Comparison of ENCODE assay signal across 39 mouse cellular contexts in genomic region chr4:33010078-33010477, GRCm38 (mm10). TPM values are rescaled to one million over a fixed set of nuclear protein-coding genes. Genes with fewer than 3 reads are reported as not detected.
"Had no signal": no experiment of that assay in that cellular context is flagged by ENCODE, and none has a peak within 500 bp of the region (broad histone marks: within the 10 kb centered on the region; RNA-seq: fewer than 3 reads in every experiment).

No protein-coding gene starts in this region.

- H3K4me2 ChIP-seq: heart, embryonic 11.5 days; heart, embryonic 13.5 days; heart, embryonic 15.5 days; hindbrain, embryonic 12.5 days; hindbrain, embryonic 13.5 days; hindbrain, embryonic 14.5 days; hindbrain, embryonic 15.5 days; intestine, embryonic 15.5 days; kidney, embryonic 15.5 days had no signal

- H3K9ac ChIP-seq: heart, embryonic 13.5 days; heart, embryonic 15.5 days; hindbrain, embryonic 12.5 days; hindbrain, embryonic 13.5 days; hindbrain, embryonic 14.5 days; hindbrain, embryonic 15.5 days; intestine, embryonic 15.5 days; kidney, embryonic 15.5 days had no signal

- H3K4me3 ChIP-seq: heart, embryonic 13.5 days; heart, embryonic 15.5 days; hindbrain, embryonic 10.5 days; hindbrain, embryonic 12.5 days; hindbrain, embryonic 13.5 days; hindbrain, embryonic 15.5 days; intestine, embryonic 15.5 days; kidney, embryonic 15.5 days; layer of hippocampus, adult 2 months; left cerebral cortex, adult 2 months had no signal

- H3K9me3 ChIP-seq: heart, embryonic 13.5 days; heart, embryonic 15.5 days; hindbrain, embryonic 10.5 days; hindbrain, embryonic 12.5 days; hindbrain, embryonic 13.5 days; hindbrain, embryonic 15.5 days; intestine, embryonic 15.5 days; kidney, embryonic 15.5 days had no signal

- H3K4me1 ChIP-seq: heart, embryonic 13.5 days; hindbrain, embryonic 10.5 days; hindbrain, embryonic 12.5 days; hindbrain, embryonic 13.5 days; hindbrain, embryonic 15.5 days; intestine, embryonic 15.5 days; kidney, embryonic 15.5 days had no signal

- H3K27ac ChIP-seq: heart, embryonic 13.5 days; heart, embryonic 15.5 days; hindbrain, embryonic 10.5 days; hindbrain, embryonic 12.5 days; hindbrain, embryonic 13.5 days; hindbrain, embryonic 14.5 days; hindbrain, embryonic 15.5 days; hindbrain, postnatal 0 days; intestine, embryonic 15.5 days; kidney, embryonic 15.5 days; kidney, postnatal 0 days; layer of hippocampus, adult 2 months; left cerebral cortex, adult 2 months had no signal

- H3K27me3 ChIP-seq: heart, embryonic 13.5 days; heart, embryonic 15.5 days; hindbrain, embryonic 12.5 days; hindbrain, embryonic 13.5 days; hindbrain, embryonic 15.5 days; intestine, embryonic 15.5 days; kidney, embryonic 15.5 days had no signal

- H3K36me3 ChIP-seq: intestine, embryonic 15.5 days had no signal

- DNase-seq: heart, postnatal 10 days; heart, postnatal 14 days; heart, postnatal 36 days; heart, postnatal 4 days; kidney, adult 11 months; kidney, adult 18-20 months; kidney, adult 2 months; kidney, adult 8-10 months; kidney, adult 9 months; kidney, postnatal 10 days; kidney, postnatal 14 days; kidney, postnatal 25 days; kidney, postnatal 36 days; kidney, postnatal 4 days; layer of hippocampus, adult 9-11 months; layer of hippocampus, postnatal 36 days had no signal

- ATAC-seq: hindbrain, embryonic 16.5 days; hindbrain, postnatal 0 days; inflammation-experienced regulatory T-cells, adult 6 months; intestine, embryonic 15.5 days; intestine, embryonic 16.5 days; intestine, postnatal 0 days had no signal

RNA-seq across cellular contexts. Expression of gene Gabrr2, which starts 52.7 kb away (rescaled TPM):
- total RNA-seq: heart, postnatal 4 days; hematopoietic stem cell, adult 5-6 weeks; layer of hippocampus, postnatal 10 days; layer of hippocampus, postnatal 14 days had no signal
- polyA plus RNA-seq: heart, postnatal 0 days; kidney, embryonic 14.5 days; kidney, embryonic 15.5 days; kidney, postnatal 0 days had no signal
